Mouse (Mus musculus) bone marrow macrophage, adult 2 months (primary cell): ENCODE results near the gene Elovl1. TPM values are rescaled to one million over a fixed set of nuclear protein-coding genes. Genes with fewer than 3 reads are reported as not detected.

ENCODE experiments used
- H3K27ac ChIP-seq: 2 replicates; pipeline ENCODE4 v1.5.1; 2012; ENCODE audit warnings: low read depth, low read length; ENCODE audit not compliant: insufficient read depth
- H3K4me1 ChIP-seq: 2 replicates; pipeline ENCODE4 v1.6.1; 2012; ENCODE audit warnings: low read length; ENCODE audit not compliant: control insufficient read depth, insufficient read depth
- H3K4me3 ChIP-seq: 2 replicates; pipeline ENCODE4 v1.5.1; 2012; ENCODE audit warnings: mild to moderate bottlenecking, low read length, moderate library complexity; ENCODE audit not compliant: insufficient read depth
- CTCF ChIP-seq: IDR thresholded peaks from 2 replicates; pipeline ENCODE4 v1.5.1; 2012; ENCODE audit warnings: low read depth, mild to moderate bottlenecking, low read length, moderate library complexity
- POLR2A ChIP-seq: IDR thresholded peaks from 2 replicates; pipeline ENCODE4 v1.6.1; 2012; ENCODE audit warnings: mild to moderate bottlenecking, low read depth, low read length, borderline replicate concordance
- polyA plus RNA-seq: library from polyadenylated mRNA; stranded (reverse); fragments of >200 nt; gene quantifications from 2 replicates; pipeline ENCODE4 v1.2.4, GENCODE M21; 2012; ENCODE audit not compliant: missing spikeins, insufficient read depth, insufficient read length

The Elovl1 gene
- polyA plus RNA-seq, 1 experiment = 117 TPM

GRCm38 (mm10) chr4:118457345-118457975, 29.6 kb downstream of the Elovl1 start, which contains the start of gene Mpl:
TSS of gene Mpl (minus strand) at chr4:118457513.
- TF ChIP-seq POLR2A (no peak), CTCF (no peak)
- Histone ChIP-seq H3K27ac (no peak within 1 kb of the TSS), H3K4me3 (no peak within 1 kb of the TSS), H3K4me1 (no peaks in the 10 kb centered on the region)

DNA sequence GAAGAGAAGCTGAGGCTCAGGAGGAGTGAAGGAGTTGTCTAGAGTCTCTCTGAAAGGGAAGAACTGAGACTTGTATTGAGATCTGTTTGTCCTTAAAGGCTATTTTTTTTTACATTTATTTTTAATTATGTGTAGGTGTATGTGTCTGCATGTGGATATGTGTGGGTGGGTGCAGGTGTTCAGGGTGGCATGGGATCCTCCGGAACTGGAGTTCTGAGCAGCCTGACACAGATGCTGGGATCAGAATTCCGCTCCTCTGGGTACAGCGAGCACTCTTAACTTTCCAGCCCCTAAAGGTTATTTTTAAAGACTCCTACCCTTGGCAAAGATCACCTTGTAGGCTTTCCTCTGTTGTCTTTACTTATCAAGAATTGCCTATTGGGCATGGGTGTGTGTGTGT, 37.1 kb downstream of the Elovl1 start:
- no peak overlapping the region for H3K27ac ChIP-seq
- TF ChIP-seq CTCF (no peak), POLR2A (no peak)
- H3K4me3 ChIP-seq = no peak overlapping the region
- peaks cover 5% of the 10 kb centered on the region; the same call in 1 of the 2 replicates for H3K4me1 ChIP-seq

- no peak overlapping the region for H3K4me3 ChIP-seq
- H3K4me1 ChIP-seq = peaks cover 5% of the 10 kb centered on the region; the same call in 1 of the 2 replicates
- TF ChIP-seq POLR2A = no peak
- TF ChIP-seq CTCF = no peak
- H3K27ac ChIP-seq = no peak overlapping the region
Measured at GRCm38 (mm10) chr4:118465697-118466163, 37.8 kb downstream of the Elovl1 start.

GRCm38 (mm10) chr4:118471281-118471680, 43.4 kb downstream of the Elovl1 start:
- no peak for TF ChIP-seq CTCF
- no peak for TF ChIP-seq POLR2A
- Histone ChIP-seq H3K27ac (no peak overlapping the region), H3K4me3 (no peak overlapping the region), H3K4me1 (no peaks in the 10 kb centered on the region)

- Histone ChIP-seq H3K4me3 (no peak overlapping the region), H3K27ac (no peak overlapping the region), H3K4me1 (no peaks in the 10 kb centered on the region)
- TF ChIP-seq CTCF = no peak
- TF ChIP-seq POLR2A = no peak
Measured at GRCm38 (mm10) chr4:118472687-118473086, 44.8 kb downstream of the Elovl1 start.

DNA sequence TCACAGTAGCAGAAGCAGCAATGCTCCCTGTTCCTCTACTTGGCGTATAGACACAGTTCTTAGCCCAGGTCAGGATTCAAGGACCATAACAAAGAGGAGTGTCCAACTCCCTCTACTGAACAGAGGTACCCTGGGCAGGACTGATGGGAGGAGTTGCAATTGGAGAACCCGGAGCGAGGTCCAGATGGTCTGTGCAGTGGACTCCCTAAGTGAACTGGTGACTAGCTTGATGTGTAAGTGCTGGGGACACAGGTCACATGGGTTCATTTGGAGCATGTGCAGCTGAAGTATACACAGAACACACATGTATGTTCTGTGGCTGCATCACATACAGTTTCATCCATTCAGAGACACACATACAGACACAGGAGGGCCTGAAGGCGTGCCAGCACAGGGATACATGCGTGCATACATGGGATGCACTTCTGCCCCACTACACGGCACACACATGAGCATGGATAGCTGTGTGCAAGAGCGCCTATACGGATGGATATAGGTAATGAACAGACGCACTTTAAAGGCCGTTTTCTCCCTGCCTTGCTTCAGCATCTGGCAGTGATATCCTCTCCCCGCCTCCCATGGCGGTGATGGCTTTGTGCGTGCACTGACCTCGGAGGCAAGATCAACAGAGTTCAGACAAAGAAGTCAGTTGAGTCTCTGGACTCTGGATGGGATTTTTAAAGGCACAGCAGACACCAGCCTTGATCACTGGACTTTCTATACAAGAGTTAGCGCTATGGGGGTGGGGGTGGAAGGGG, 49.1 kb downstream of the Elovl1 start:
- TF ChIP-seq CTCF (no peak), POLR2A (no peak)
- Histone ChIP-seq H3K4me1 (no peaks in the 10 kb centered on the region), H3K4me3 (no peak overlapping the region), H3K27ac (no peak overlapping the region)

Other genes starting within 250 kb of the Elovl1 start
- gene Kdm4a, start 248.1 kb upstream of the Elovl1 start, polyA plus RNA-seq = 26.0 and 30.9 TPM in 2 replicates
- gene Ptprf, start 136.7 kb upstream of the Elovl1 start, polyA plus RNA-seq = 0.25 TPM in 1 of 2 replicates, not detected in the other
- 14.1 and 15.9 TPM in 2 replicates for gene Szt2, start 18.8 kb upstream of the Elovl1 start, polyA plus RNA-seq
- 57.3 and 61.5 TPM in 2 replicates for gene Med8, start 18.8 kb upstream of the Elovl1 start, polyA plus RNA-seq
- gene Cdc20, start 9.3 kb downstream of the Elovl1 start, polyA plus RNA-seq = 24.9 and 25.5 TPM in 2 replicates
- gene Mpl, start 29.4 kb downstream of the Elovl1 start, polyA plus RNA-seq = not detected in 2 replicates
- gene Tie1, start 62.0 kb downstream of the Elovl1 start, polyA plus RNA-seq = not detected in 2 replicates
- not detected in 2 replicates for gene 2610528J11Rik, start 98.9 kb downstream of the Elovl1 start, polyA plus RNA-seq
- gene Tmem125, start 116.0 kb downstream of the Elovl1 start, polyA plus RNA-seq = not detected in 2 replicates
- gene Cfap57, start 192.7 kb downstream of the Elovl1 start, polyA plus RNA-seq = not detected in 2 replicates
- 27.3 and 36.7 TPM in 2 replicates for gene Ebna1bp2, start 192.7 kb downstream of the Elovl1 start, polyA plus RNA-seq
- gene Olfr62, start 230.9 kb downstream of the Elovl1 start, polyA plus RNA-seq = not detected in 2 replicates